Mouse (Mus musculus) liver, embryonic 14.5 days (tissue): ENCODE measurements around the gene St5.

ENCODE experiments used
- CTCF ChIP-seq: IDR thresholded peaks from 2 replicates; pipeline ENCODE4 v1.5.1; 2016; ENCODE audit warnings: antibody characterized with exemption, low read depth, control low read depth
- EP300 ChIP-seq: IDR thresholded peaks from 2 replicates; pipeline ENCODE4 v1.6.1; 2016; ENCODE audit warnings: antibody characterized with exemption, low read depth

GRCm38 (mm10) chr7:109592184-109592583 is 111.2 kb downstream of the St5 start:
- TF ChIP-seq CTCF: no peak
- no peak for TF ChIP-seq EP300
